Mouse (Mus musculus) Patski (cell line): ENCODE results near the gene Prkd1. TPM values are rescaled to one million over a fixed set of nuclear protein-coding genes. Genes with fewer than 3 reads are reported as not detected.

Source experiments
- ATAC-seq: fragments of 100-300 bp; one replicate; pipeline ENCODE4 v1.8.0; 2021
- CTCF ChIA-PET: fragments of 350-600 bp; sonication (Branson Sonifier 250); formaldehyde crosslinking; loops from one replicate; lab custom pipeline; 2022; ENCODE audit warnings: inconsistent platforms; lab: Charles Lee
- POLR2A ChIA-PET: fragments of 350-600 bp; sonication (Branson Sonifier 250); formaldehyde crosslinking; loops from one replicate; lab custom pipeline; 2022; ENCODE audit warnings: antibody characterized with exemption, inconsistent platforms; lab: Charles Lee
- DNase-seq: peaks from one replicate; pipeline ENCODE4 v3.0.0-alpha.2; 2011; ENCODE audit warnings: low read depth, low spot score
- H3K27me3 ChIP-seq: fragments of 371-371 bp; one replicate; pipeline ENCODE4 v1.5.1; 2021
- CTCF ChIP-seq: fragments of 100-300 bp; IDR thresholded peaks from one replicate; pipeline ENCODE4 v1.5.1; 2021
- in situ Hi-C: fragments of 300-500 bp; cut with MboI; formaldehyde crosslinking; loops from 3 replicates; pipeline ENCODE4 v1.11.1; 2018; ENCODE audit warnings: low pct_unique_long_range_greater_than_20kb, mixed read lengths
- polyA plus RNA-seq: library from polyadenylated mRNA; unstranded; gene quantifications from one replicate; pipeline ENCODE4 v1.2.3, GENCODE M21; 2021

Prkd1 gene
- polyA plus RNA-seq, 1 experiment from 2014 or later, result 12.1 TPM

- in situ Hi-C loops, result no loop called here
- ATAC-seq, result no peak
- TF ChIP-seq CTCF, result no peak
- no peak for DNase-seq
- H3K27me3 ChIP-seq, result no peaks in the 10 kb centered on the region
- ChIA-PET POLR2A (no interaction called here), CTCF (no interaction called here)
Observed at GRCm38 (mm10) chr12:50528633-50529032, 120.3 kb downstream of the Prkd1 start.

GRCm38 (mm10) chr12:50524061-50524460 lies 124.8 kb downstream of the Prkd1 start:
- ChIA-PET POLR2A (no interaction called here), CTCF (interaction anchor here (1.4 to 1.5 kb wide), 3 partner anchors 9 to 34 kb away, joined by 3 to 5 read pairs (median 3); no protein-coding TSS in a partner anchor)
- no peaks in the 10 kb centered on the region for H3K27me3 ChIP-seq
- TF ChIP-seq CTCF, result no peak
- no peak for DNase-seq
- ATAC-seq, result no peak
- in situ Hi-C loops, result no loop called here

GRCm38 (mm10) chr12:50514526-50514925 lies 134.4 kb downstream of the Prkd1 start:
- DNase-seq (peak; percentile 41), ATAC-seq (peak; percentile 96)
- no peak for TF ChIP-seq CTCF
- H3K27me3 ChIP-seq, result no peaks in the 10 kb centered on the region
- in situ Hi-C loops, result no loop called here
- CTCF ChIA-PET, result no interaction called here
- POLR2A ChIA-PET, result no interaction called here

- no peaks in the 10 kb centered on the region for H3K27me3 ChIP-seq
- ChIA-PET CTCF (no interaction called here), POLR2A (no interaction called here)
- no peak for TF ChIP-seq CTCF
- ATAC-seq (no peak), DNase-seq (no peak)
- in situ Hi-C loops, result no loop called here
Observed at GRCm38 (mm10) chr12:50511486-50512225, 137.2 kb downstream of the Prkd1 start.

GRCm38 (mm10) chr12:50508762-50509161 lies 140.1 kb downstream of the Prkd1 start:
- TF ChIP-seq CTCF, result no peak
- POLR2A ChIA-PET, result no interaction called here
- ATAC-seq (no peak), DNase-seq (no peak)
- H3K27me3 ChIP-seq, result no peaks in the 10 kb centered on the region
- CTCF ChIA-PET, result no interaction called here
- in situ Hi-C loops, result no loop called here

- in situ Hi-C loops, result no loop called here
- ChIA-PET CTCF (interaction anchor here (0.7 to 0.9 kb wide), 2 partner anchors 8 to 132 kb away, joined by 3 read pairs; no protein-coding TSS in a partner anchor), POLR2A (interaction anchor here (0.5 kb wide), 1 partner anchor 37 kb away, joined by 5 read pairs; no protein-coding TSS in a partner anchor)
- no peak for TF ChIP-seq CTCF
- DNase-seq (no peak), ATAC-seq (no peak)
- H3K27me3 ChIP-seq, result no peaks in the 10 kb centered on the region
Observed at GRCm38 (mm10) chr12:50499796-50500504, 148.9 kb downstream of the Prkd1 start.

GRCm38 (mm10) chr12:50496006-50496405 lies 152.9 kb downstream of the Prkd1 start:
- TF ChIP-seq CTCF, result no peak
- DNase-seq, result peak; percentile 82
- ATAC-seq, result peak; percentile 71
- ChIA-PET CTCF (no interaction called here), POLR2A (no interaction called here)
- in situ Hi-C loops, result no loop called here
- no peaks in the 10 kb centered on the region for H3K27me3 ChIP-seq

- in situ Hi-C loops, result no loop called here
- ChIA-PET CTCF (no interaction called here), POLR2A (no interaction called here)
- ATAC-seq (no peak), DNase-seq (no peak)
- no peaks in the 10 kb centered on the region for H3K27me3 ChIP-seq
- TF ChIP-seq CTCF, result no peak
Observed at GRCm38 (mm10) chr12:50479784-50480183, 169.1 kb downstream of the Prkd1 start.

- ChIA-PET POLR2A (no interaction called here), CTCF (no interaction called here)
- DNase-seq (no peak), ATAC-seq (no peak)
- TF ChIP-seq CTCF, result no peak
- no peaks in the 10 kb centered on the region for H3K27me3 ChIP-seq
- in situ Hi-C loops, result no loop called here
Observed at GRCm38 (mm10) chr12:50457151-50457550, 191.7 kb downstream of the Prkd1 start.

GRCm38 (mm10) chr12:50451761-50452160 lies 197.1 kb downstream of the Prkd1 start:
- ChIA-PET POLR2A (no interaction called here), CTCF (no interaction called here)
- in situ Hi-C loops, result no loop called here
- no peaks in the 10 kb centered on the region for H3K27me3 ChIP-seq
- no peak for ATAC-seq
- DNase-seq, result no peak
- no peak for TF ChIP-seq CTCF

- no peak for TF ChIP-seq CTCF
- CTCF ChIA-PET, result no interaction called here
- DNase-seq (no peak), ATAC-seq (no peak)
- H3K27me3 ChIP-seq, result no peaks in the 10 kb centered on the region
- POLR2A ChIA-PET, result no interaction called here
- in situ Hi-C loops, result no loop called here
Observed at GRCm38 (mm10) chr12:50436660-50437059, 212.2 kb downstream of the Prkd1 start.
